Mouse (Mus musculus): ENCODE data around the gene Tasp1.

- TF ChIP-seq CTCF (IDR thresholded peaks at IDR 0.05 in 2 of 3, conservative IDR thresholded peaks at IDR 0.05 in 1 of 3; ENCODE audit: control insufficient read depth in 1 of 3, insufficient read depth in 1 of 3, low read depth in 2 of 3, low read length in 3 of 3, poor library complexity in 1 of 3, severe bottlenecking in 1 of 3) (no peak), MEF2A (IDR thresholded peaks at IDR 0.05; ENCODE audit: extremely low read depth, insufficient replicate concordance, low read depth, low read length, poor library complexity, severe bottlenecking) (no peak), POLR2A (IDR thresholded peaks at IDR 0.05; ENCODE audit: control insufficient read depth in 1 of 2, insufficient read depth in 1 of 2, low read depth in 1 of 2, low read length in 2 of 2, poor library complexity in 1 of 2) (no peak), NRF1 (IDR thresholded peaks at IDR 0.05; ENCODE audit: insufficient read depth, low read depth, low read length, poor library complexity, severe bottlenecking) (no peak), TBP (IDR thresholded peaks at IDR 0.05; ENCODE audit: low read depth, low read length) (no peak), POLR2AphosphoS2 (IDR thresholded peaks at IDR 0.05; ENCODE audit: low read length) (no peak), UBTF (IDR thresholded peaks at IDR 0.05; ENCODE audit: borderline replicate concordance, insufficient read depth, low read depth, low read length) (no peak), MAZ (IDR thresholded peaks at IDR 0.05; ENCODE audit: low read depth, low read length) (no peak), ETS1 (IDR thresholded peaks at IDR 0.05; ENCODE audit: low read depth, low read length) (no peak), CHD2 (IDR thresholded peaks at IDR 0.05; ENCODE audit: low read length) (no peak), USF1 (IDR thresholded peaks at IDR 0.05; ENCODE audit: low read depth, low read length) (no peak), ZMIZ1 (IDR thresholded peaks at IDR 0.05; ENCODE audit: low read depth, low read length) (no peak), ZNF384 (IDR thresholded peaks at IDR 0.05; ENCODE audit: low read depth, low read length) (peak; percentile 66), MXI1 (IDR thresholded peaks at IDR 0.05; ENCODE audit: low read depth, low read length) (no peak)
These were observed 225.2 kb downstream of the Tasp1 start for GRCm38 (mm10) chr2:139841359-139841758.
